Mouse (Mus musculus): ENCODE data around the gene Gtf2i.

DNA sequence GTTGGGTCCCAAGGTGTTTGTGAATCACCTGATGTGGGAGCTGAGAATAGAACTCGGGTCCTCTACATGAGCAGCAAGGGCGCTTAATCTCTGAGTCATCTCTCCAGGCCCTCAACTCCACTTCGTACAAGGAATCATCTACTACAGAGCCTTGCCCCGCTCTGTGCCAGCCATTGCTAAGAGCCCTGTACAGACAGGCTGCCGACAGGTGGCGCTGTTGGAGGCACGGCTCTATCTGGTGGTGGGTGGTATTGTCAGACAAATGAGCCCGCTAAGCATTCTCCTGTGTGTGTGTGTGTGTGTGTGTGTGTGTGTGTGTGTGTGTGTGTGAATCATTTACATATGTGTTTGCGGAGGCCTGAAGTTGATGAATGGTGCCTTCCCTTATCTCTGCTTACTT is 30.9 kb upstream of the Gtf2i start:
- TF ChIP-seq CTCF (IDR thresholded peaks at IDR 0.05; ENCODE audit: borderline replicate concordance, control insufficient read depth, extremely low read depth, insufficient read depth, low read length, poor library complexity): 0 out of 2 replicates have a peak, but pooled peaks have one; percentile 43
- TF ChIP-seq POLR2A (IDR thresholded peaks at IDR 0.05; ENCODE audit: control insufficient read depth, extremely low read depth, insufficient read depth, low read length, poor library complexity): no peak
